ENCODE assay signal across 8 mouse cellular contexts in the genomic region with DNA sequence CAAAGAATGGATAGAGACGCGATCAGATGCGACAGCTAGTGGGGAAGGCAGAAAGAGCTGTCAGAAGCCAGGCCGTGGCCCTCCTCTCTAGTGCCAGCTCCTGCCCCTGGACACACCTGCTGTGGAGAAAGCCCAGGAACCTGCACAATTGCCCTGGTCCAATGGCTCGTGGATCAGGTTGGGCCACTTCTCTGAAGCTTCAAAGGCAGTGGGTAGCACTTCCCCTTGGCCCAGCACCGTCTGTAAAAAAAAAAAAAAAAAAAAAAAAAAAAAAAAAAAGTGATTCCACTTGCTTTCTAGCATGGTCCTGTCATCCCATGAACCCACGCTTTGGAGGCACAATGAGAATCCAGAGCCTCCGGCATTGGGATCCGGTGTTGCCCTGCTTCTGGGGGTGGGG. TPM values are rescaled to one million over a fixed set of nuclear protein-coding genes. Genes with fewer than 3 reads are reported as not detected.
DNase-seq lines count a peak whose midpoint lies in the region; ATAC-seq and TF ChIP-seq lines count a peak whose summit lies in the region.
"Had no signal": no experiment of that assay in that cellular context is flagged by ENCODE, and none has a peak within 500 bp of the region (broad histone marks: within the 10 kb centered on the region; RNA-seq: fewer than 3 reads in every experiment).

No protein-coding gene starts in this region.

- no peaks in the 10 kb centered on the region for H3K9me3 ChIP-seq in ES-E14 (ENCODE audit: control insufficient read depth, insufficient read depth, low read depth, low read length)
- H3K9me3 ChIP-seq in embryonic facial prominence, embryonic 12.5 days, result no peaks in the 10 kb centered on the region
- H3K9me3 ChIP-seq in intestine, postnatal 0 days (ENCODE audit: control insufficient read depth), result no peaks in the 10 kb centered on the region

- no peak overlapping the region for H3K27ac ChIP-seq in ES-E14 (ENCODE audit: insufficient read depth, low read depth, low read length, poor library complexity, severe bottlenecking)
- H3K27ac ChIP-seq in embryonic facial prominence, embryonic 12.5 days, result no peak overlapping the region
- H3K27ac ChIP-seq in intestine, postnatal 0 days (ENCODE audit: low read depth, low read length), result peak overlapping the region; percentile 54; the same call in 1 of the 2 replicates

- ATAC-seq in embryonic facial prominence, embryonic 12.5 days (ENCODE audit: insufficient number of reproducible peaks, insufficient read depth, low FRiP score, low TSS enrichment), result no peak
- ATAC-seq in intestine, postnatal 0 days, result peak; percentile 15; the same call in 1 of the 2 replicates
- ATAC-seq in megakaryocyte, adult 5-6 weeks (ENCODE audit: poor library complexity, severe bottlenecking), result peak; percentile 57; the same call in 1 of the 2 replicates

- no peaks in the 10 kb centered on the region for H3K36me3 ChIP-seq in ES-E14 (ENCODE audit: control insufficient read depth, insufficient read depth, low read length, poor library complexity, severe bottlenecking)
- H3K36me3 ChIP-seq in embryonic facial prominence, embryonic 12.5 days, result no peaks in the 10 kb centered on the region
- H3K36me3 ChIP-seq in intestine, postnatal 0 days (ENCODE audit: control insufficient read depth, insufficient read depth), result peaks cover 50% of the 10 kb centered on the region; the same call in 1 of the 2 replicates

- in situ Hi-C loops in ES-E14 (cut with MboI; ENCODE audit: low sequenced_read_pairs in 2 of 2, unreplicated experiment in 2 of 2), result no loop called here

- no peak for DNase-seq in ES-E14 (ENCODE audit: low read depth, low spot score)
- DNase-seq in layer of hippocampus, postnatal 36 days, result no peak
- no peak for DNase-seq in thymus, postnatal 0 days (ENCODE audit: low spot score)
- DNase-seq in ovary, postnatal 14 days (ENCODE audit: low spot score), result no peak

- peak overlapping the region; percentile 21 for H3K4me2 ChIP-seq in embryonic facial prominence, embryonic 12.5 days (replicated peaks)
- peak overlapping the region; percentile 50 for H3K4me2 ChIP-seq in intestine, postnatal 0 days (replicated peaks; ENCODE audit: low read depth)

- WGBS in embryonic facial prominence, embryonic 12.5 days, result 41% methylated on average over 9 of the region's 9 CpGs
- WGBS in intestine, postnatal 0 days, result 35% methylated on average over 9 of the region's 9 CpGs

- no peak overlapping the region for H3K9ac ChIP-seq in ES-E14 (ENCODE audit: insufficient read depth, low read depth, low read length, poor library complexity, severe bottlenecking)
- H3K9ac ChIP-seq in embryonic facial prominence, embryonic 12.5 days, result no peak overlapping the region
- H3K9ac ChIP-seq in intestine, postnatal 0 days (ENCODE audit: low read depth, low read length), result no peak overlapping the region; the same call in 1 of the 2 replicates

- peaks cover 1 to 21% of the 10 kb centered on the region in 2 experiments; a peak in 2 of 4 replicates for H3K4me1 ChIP-seq in ES-E14 (ENCODE audit: control insufficient read depth in 2 of 2, insufficient read depth in 2 of 2, low read length in 2 of 2, poor library complexity in 1 of 2)
- H3K4me1 ChIP-seq in embryonic facial prominence, embryonic 12.5 days, result peaks cover 50% of the 10 kb centered on the region
- H3K4me1 ChIP-seq in intestine, postnatal 0 days (replicated peaks; ENCODE audit: control insufficient read depth, insufficient read depth, low read length), result peaks cover 34% of the 10 kb centered on the region

- peak overlapping the region in 1 of 2 experiments; percentile 0; a peak in 1 of 4 replicates for H3K4me3 ChIP-seq in ES-E14 (ENCODE audit: insufficient read depth in 1 of 2, low read depth in 1 of 2, low read length in 2 of 2, poor library complexity in 1 of 2, severe bottlenecking in 1 of 2)
- no peak overlapping the region for H3K4me3 ChIP-seq in embryonic facial prominence, embryonic 12.5 days
- H3K4me3 ChIP-seq in intestine, postnatal 0 days (ENCODE audit: low read depth, low read length), result no peak overlapping the region

- no peak for TF ChIP-seq CTCF in intestine, postnatal 0 days (IDR thresholded peaks at IDR 0.05; ENCODE audit: low read depth)

- H3K27me3 ChIP-seq in embryonic facial prominence, embryonic 12.5 days, result peaks cover 20% of the 10 kb centered on the region
- no peaks in the 10 kb centered on the region for H3K27me3 ChIP-seq in intestine, postnatal 0 days (replicated peaks; ENCODE audit: control insufficient read depth, insufficient read depth, low read length)

TF ChIP-seq in ES-E14, 5 proteins besides CTCF, POLR2A, EP300 and RAD21:
- TF ChIP-seq ZC3H11A (IDR thresholded peaks at IDR 0.05; ENCODE audit: borderline replicate concordance, low read depth, low read length) (no peak), ZNF384 (IDR thresholded peaks at IDR 0.05; ENCODE audit: low read depth, low read length) (0 out of 2 replicates have a peak, but pooled peaks have one; percentile 24)
TF ChIP-seq in ES-E14: peak in this region for 1.

RNA-seq across cellular contexts. Expression of a gene that starts 7.1 kb away (rescaled TPM):
- 22.5 and 43.7 TPM in 2 replicates for total RNA-seq in ES-E14 (2012; rRNA removed)
- polyA plus RNA-seq in embryonic facial prominence, embryonic 12.5 days (2016; fragmentation: Nextera tagmentation; extraction: Ambion mirVana), result 11.8 and 12.9 TPM in 2 replicates
- polyA plus RNA-seq in intestine, postnatal 0 days (2015; fragmentation: Nextera tagmentation; extraction: Ambion mirVana), result 87.2 and 88.8 TPM in 2 replicates
- total RNA-seq in megakaryocyte, adult 5-6 weeks (2015), result 11.4 and 12.3 TPM in 2 replicates
- total RNA-seq in megakaryocyte, adult 5-6 weeks (2017), result 8.3 and 13.7 TPM in 2 replicates
- 1 to 10 TPM; 6.2 to 9.9 TPM for total RNA-seq in layer of hippocampus, postnatal 36 days (2021)
- 47.3 and 52.2 TPM in 2 replicates for polyA plus RNA-seq in thymus, postnatal 0 days (2015; fragmentation: Nextera tagmentation; extraction: Ambion mirVana)

RNA-seq across cellular contexts. Expression of a gene that starts 28.7 kb away (rescaled TPM):
- 0.16 and 0.22 TPM in 2 replicates for total RNA-seq in ES-E14 (2012; rRNA removed)
- polyA plus RNA-seq in embryonic facial prominence, embryonic 12.5 days (2016; fragmentation: Nextera tagmentation; extraction: Ambion mirVana), result 0.27 and 0.32 TPM in 2 replicates
- 0.81 and 0.91 TPM in 2 replicates for polyA plus RNA-seq in intestine, postnatal 0 days (2015; fragmentation: Nextera tagmentation; extraction: Ambion mirVana)
- total RNA-seq in megakaryocyte, adult 5-6 weeks (2015), result not detected in 2 replicates
- not detected in 2 replicates for total RNA-seq in megakaryocyte, adult 5-6 weeks (2017)
- 1 to 10 TPM; 2.7 to 3.1 TPM for total RNA-seq in layer of hippocampus, postnatal 36 days (2021)
- 0.28 and 0.34 TPM in 2 replicates for polyA plus RNA-seq in thymus, postnatal 0 days (2015; fragmentation: Nextera tagmentation; extraction: Ambion mirVana)
- total RNA-seq: gastrocnemius, postnatal 25 days had no signal

RNA-seq across cellular contexts. Expression of a gene that starts 54.4 kb away (rescaled TPM):
- total RNA-seq in ES-E14 (2012; rRNA removed), result 0.09 and 0.53 TPM in 2 replicates
- polyA plus RNA-seq in embryonic facial prominence, embryonic 12.5 days (2016; fragmentation: Nextera tagmentation; extraction: Ambion mirVana), result not detected in 2 replicates
- polyA plus RNA-seq in intestine, postnatal 0 days (2015; fragmentation: Nextera tagmentation; extraction: Ambion mirVana), result not detected in 2 replicates
- not detected in 2 replicates for total RNA-seq in megakaryocyte, adult 5-6 weeks (2015)
- not detected in 2 replicates for total RNA-seq in megakaryocyte, adult 5-6 weeks (2017)
- not detected for total RNA-seq in layer of hippocampus, postnatal 36 days (2021)
- polyA plus RNA-seq in thymus, postnatal 0 days (2015; fragmentation: Nextera tagmentation; extraction: Ambion mirVana), result 0.05 TPM in 1 of 2 replicates, not detected in the other
- total RNA-seq: gastrocnemius, postnatal 25 days had no signal
